ENCODE assay signal across 26 mouse cellular contexts in the genomic region with DNA sequence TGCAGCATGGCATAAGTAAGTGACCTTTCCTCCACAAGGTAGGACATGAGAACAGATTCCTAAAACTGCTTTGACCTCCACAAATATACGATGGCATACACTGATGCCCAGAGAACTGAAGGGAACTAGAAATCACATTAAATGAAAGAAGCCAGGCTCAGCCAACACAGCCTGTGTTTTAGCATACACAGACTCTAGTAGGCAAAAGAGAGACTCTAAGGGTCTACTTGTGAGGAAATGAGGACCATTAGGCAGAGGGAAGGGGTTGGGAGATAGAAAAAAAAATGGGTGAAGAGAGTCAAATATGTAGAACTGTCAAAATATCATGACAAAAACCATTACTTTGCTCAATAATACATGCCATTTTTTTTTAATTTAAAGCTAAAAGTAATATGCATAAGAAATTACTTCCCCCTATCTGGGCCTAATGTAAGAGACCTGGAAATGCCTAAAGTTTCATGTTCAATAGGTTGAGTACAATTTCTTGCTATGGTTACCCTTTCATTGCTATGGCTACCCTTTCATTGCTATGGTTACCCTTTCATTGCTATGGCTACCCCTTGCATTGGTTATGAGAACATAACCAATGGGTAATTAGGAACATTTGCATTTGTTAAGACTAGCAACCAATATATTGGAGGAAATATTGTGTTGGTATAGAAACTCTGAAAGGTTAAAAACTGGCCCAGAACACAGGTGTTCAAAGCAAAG. TPM values are rescaled to one million over a fixed set of nuclear protein-coding genes. Genes with fewer than 3 reads are reported as not detected.
DNase-seq lines count a peak whose midpoint lies in the region; ATAC-seq and TF ChIP-seq lines count a peak whose summit lies in the region.
"Had no signal": no experiment of that assay in that cellular context is flagged by ENCODE, and none has a peak within 500 bp of the region (broad histone marks: within the 10 kb centered on the region; RNA-seq: fewer than 3 reads in every experiment).

No protein-coding gene starts in this region.

- no peaks in the 10 kb centered on the region for H3K27me3 ChIP-seq in hindbrain, embryonic 12.5 days
- H3K27me3 ChIP-seq in hindbrain, embryonic 16.5 days (replicated peaks; ENCODE audit: control insufficient read depth, insufficient read depth, low read length) = no peaks in the 10 kb centered on the region
- H3K27me3 ChIP-seq in neural tube, embryonic 11.5 days (ENCODE audit: control insufficient read depth, insufficient read depth, low read length) = no peaks in the 10 kb centered on the region
- H3K27me3 ChIP-seq in neural tube, embryonic 15.5 days (replicated peaks) = no peaks in the 10 kb centered on the region
- no peaks in the 10 kb centered on the region for H3K27me3 ChIP-seq in forebrain, embryonic 15.5 days
- H3K27me3 ChIP-seq in heart, adult 2 months (ENCODE audit: control insufficient read depth, insufficient read depth, low read length) = no peaks in the 10 kb centered on the region
- H3K27me3 ChIP-seq: embryonic facial prominence, embryonic 12.5 days; heart, embryonic 12.5 days; kidney, embryonic 15.5 days; limb, embryonic 13.5 days; liver, embryonic 12.5 days had no signal

- TF ChIP-seq EP300 in heart, adult 2 months (IDR thresholded peaks at IDR 0.05; ENCODE audit: insufficient read depth, low read depth, low read length) = no peak

- no peak overlapping the region for H3K9ac ChIP-seq in hindbrain, embryonic 12.5 days
- no peak overlapping the region for H3K9ac ChIP-seq in hindbrain, embryonic 16.5 days (ENCODE audit: low read depth, low read length)
- H3K9ac ChIP-seq in neural tube, embryonic 11.5 days (ENCODE audit: low read length) = no peak overlapping the region
- H3K9ac ChIP-seq in neural tube, embryonic 15.5 days (replicated peaks) = no peak overlapping the region
- H3K9ac ChIP-seq in forebrain, embryonic 15.5 days (replicated peaks) = no peak overlapping the region
- H3K9ac ChIP-seq in heart, adult 2 months (ENCODE audit: low read depth, low read length) = no peak overlapping the region
- H3K9ac ChIP-seq: embryonic facial prominence, embryonic 12.5 days; heart, embryonic 12.5 days; kidney, embryonic 15.5 days; limb, embryonic 13.5 days; liver, embryonic 12.5 days had no signal

- DNase-seq in neural tube, embryonic 11.5 days (ENCODE audit: low spot score) = peak; percentile 35
- DNase-seq in gastrocnemius, adult 2 months = no peak
- no peak for DNase-seq in heart, adult 2 months
- DNase-seq: adrenal gland, postnatal 14 days; cerebellum, adult 8-10 months; gastrocnemius, postnatal 10 days; heart, adult 11 months; heart, postnatal 10 days; kidney, postnatal 36 days; lung, adult 18-20 months; lung, postnatal 10 days; retina, postnatal 1 day; right cerebral cortex, postnatal 25 days; spleen, adult 18-20 months had no signal

- ATAC-seq in hindbrain, embryonic 12.5 days (ENCODE audit: low FRiP score) = peak; percentile 54; the same call in 1 of the 2 replicates
- no peak for ATAC-seq in hindbrain, embryonic 16.5 days
- peak; percentile 48 for ATAC-seq in neural tube, embryonic 11.5 days (ENCODE audit: insufficient read depth, low FRiP score, low TSS enrichment)
- no peak for ATAC-seq in neural tube, embryonic 15.5 days (ENCODE audit: low FRiP score)
- 0 out of 2 replicates have a peak, but pooled peaks have one; percentile 46 for ATAC-seq in forebrain, embryonic 15.5 days (replicated peaks)
- ATAC-seq: CD4-positive, CD25-positive, alpha-beta regulatory T cell, adult 4 months; intestine, postnatal 0 days; liver, embryonic 12.5 days had no signal

- peaks cover 10% of the 10 kb centered on the region; the same call in 1 of the 2 replicates for H3K4me1 ChIP-seq in hindbrain, embryonic 12.5 days
- H3K4me1 ChIP-seq in hindbrain, embryonic 16.5 days (ENCODE audit: control insufficient read depth, insufficient read depth, low read depth, low read length) = no peaks in the 10 kb centered on the region; the same call in 1 of the 2 replicates
- H3K4me1 ChIP-seq in neural tube, embryonic 11.5 days (ENCODE audit: control insufficient read depth, insufficient read depth, low read length) = no peaks in the 10 kb centered on the region
- no peaks in the 10 kb centered on the region for H3K4me1 ChIP-seq in neural tube, embryonic 15.5 days
- H3K4me1 ChIP-seq in forebrain, embryonic 15.5 days = peaks cover 6% of the 10 kb centered on the region
- H3K4me1 ChIP-seq in heart, adult 2 months (ENCODE audit: control insufficient read depth, insufficient read depth, low read length) = no peaks in the 10 kb centered on the region
- H3K4me1 ChIP-seq: embryonic facial prominence, embryonic 12.5 days; heart, embryonic 12.5 days; limb, embryonic 13.5 days; liver, embryonic 12.5 days had no signal

- H3K36me3 ChIP-seq in hindbrain, embryonic 12.5 days = peaks cover 45% of the 10 kb centered on the region
- peaks cover 28% of the 10 kb centered on the region for H3K36me3 ChIP-seq in hindbrain, embryonic 16.5 days (ENCODE audit: control insufficient read depth, insufficient read depth, low read length)
- peaks cover 15% of the 10 kb centered on the region for H3K36me3 ChIP-seq in neural tube, embryonic 11.5 days (ENCODE audit: control insufficient read depth, insufficient read depth, low read length)
- peaks cover 35% of the 10 kb centered on the region for H3K36me3 ChIP-seq in neural tube, embryonic 15.5 days
- peaks cover 47% of the 10 kb centered on the region for H3K36me3 ChIP-seq in forebrain, embryonic 15.5 days
- H3K36me3 ChIP-seq in heart, adult 2 months (ENCODE audit: control insufficient read depth, insufficient read depth, low read length) = no peaks in the 10 kb centered on the region

- no peak overlapping the region for H3K4me3 ChIP-seq in hindbrain, embryonic 12.5 days
- H3K4me3 ChIP-seq in hindbrain, embryonic 16.5 days (ENCODE audit: low read length) = no peak overlapping the region
- no peak overlapping the region for H3K4me3 ChIP-seq in neural tube, embryonic 11.5 days (ENCODE audit: low read depth, low read length)
- H3K4me3 ChIP-seq in neural tube, embryonic 15.5 days (replicated peaks) = no peak overlapping the region
- H3K4me3 ChIP-seq in forebrain, embryonic 15.5 days = no peak overlapping the region
- H3K4me3 ChIP-seq in gastrocnemius, adult 2 months = no peak overlapping the region
- H3K4me3 ChIP-seq in heart, adult 2 months = no peak overlapping the region
- H3K4me3 ChIP-seq: embryonic facial prominence, embryonic 12.5 days; heart, embryonic 12.5 days; kidney, embryonic 15.5 days; limb, embryonic 13.5 days; liver, embryonic 12.5 days had no signal

- WGBS in hindbrain, embryonic 12.5 days = 86% methylated on average over 1 of the region's 1 CpGs
- 85% methylated on average over 1 of the region's 1 CpGs for WGBS in hindbrain, embryonic 16.5 days
- WGBS in neural tube, embryonic 11.5 days = 73% methylated on average over 1 of the region's 1 CpGs
- 79% methylated on average over 1 of the region's 1 CpGs for WGBS in neural tube, embryonic 15.5 days
- 35% methylated on average over 1 of the region's 1 CpGs for WGBS in forebrain, embryonic 15.5 days
- 100% methylated on average over 1 of the region's 1 CpGs for WGBS in heart, adult 2 months

- H3K79me2 ChIP-seq in heart, adult 2 months (replicated peaks; ENCODE audit: control insufficient read depth, insufficient read depth, low read length) = no peaks in the 10 kb centered on the region

- no peaks in the 10 kb centered on the region for H3K9me3 ChIP-seq in hindbrain, embryonic 12.5 days (replicated peaks)
- H3K9me3 ChIP-seq in hindbrain, embryonic 16.5 days (ENCODE audit: control insufficient read depth, low read length) = no peaks in the 10 kb centered on the region
- no peaks in the 10 kb centered on the region for H3K9me3 ChIP-seq in neural tube, embryonic 11.5 days (ENCODE audit: control insufficient read depth, low read length)
- H3K9me3 ChIP-seq in neural tube, embryonic 15.5 days (replicated peaks) = no peaks in the 10 kb centered on the region
- no peaks in the 10 kb centered on the region for H3K9me3 ChIP-seq in forebrain, embryonic 15.5 days
- H3K9me3 ChIP-seq: embryonic facial prominence, embryonic 12.5 days; heart, embryonic 12.5 days; kidney, embryonic 15.5 days; limb, embryonic 13.5 days; liver, embryonic 12.5 days had no signal

- no peak overlapping the region for H3K4me2 ChIP-seq in hindbrain, embryonic 12.5 days (replicated peaks)
- no peak overlapping the region for H3K4me2 ChIP-seq in hindbrain, embryonic 16.5 days (ENCODE audit: low read length)
- H3K4me2 ChIP-seq in neural tube, embryonic 11.5 days (ENCODE audit: low read depth) = no peak overlapping the region
- H3K4me2 ChIP-seq in neural tube, embryonic 15.5 days = no peak overlapping the region
- H3K4me2 ChIP-seq in forebrain, embryonic 15.5 days (replicated peaks) = no peak overlapping the region
- H3K4me2 ChIP-seq: embryonic facial prominence, embryonic 12.5 days; heart, embryonic 12.5 days; kidney, embryonic 15.5 days; limb, embryonic 13.5 days; liver, embryonic 12.5 days had no signal

- intact Hi-C loops in gastrocnemius, adult 2 months (cut with DNase I) = no loop called here
- intact Hi-C loops in heart, adult 2 months (cut with DNase I) = no loop called here

- TF ChIP-seq POLR2A in heart, adult 2 months (IDR thresholded peaks at IDR 0.05; ENCODE audit: insufficient read depth, low read depth, low read length) = no peak

- no peak overlapping the region for H3K27ac ChIP-seq in hindbrain, embryonic 12.5 days
- no peak overlapping the region for H3K27ac ChIP-seq in hindbrain, embryonic 16.5 days (ENCODE audit: low read depth, low read length)
- no peak overlapping the region for H3K27ac ChIP-seq in neural tube, embryonic 11.5 days (ENCODE audit: low read depth, low read length)
- no peak overlapping the region for H3K27ac ChIP-seq in neural tube, embryonic 15.5 days (replicated peaks)
- no peak overlapping the region; the same call in none of the 2 replicates for H3K27ac ChIP-seq in forebrain, embryonic 15.5 days (replicated peaks)
- H3K27ac ChIP-seq in gastrocnemius, adult 2 months = no peak overlapping the region
- no peak overlapping the region for H3K27ac ChIP-seq in heart, adult 2 months
- H3K27ac ChIP-seq: embryonic facial prominence, embryonic 12.5 days; kidney, embryonic 15.5 days; limb, embryonic 13.5 days; liver, embryonic 12.5 days had no signal

- no peak for TF ChIP-seq CTCF in gastrocnemius, adult 2 months (IDR thresholded peaks at IDR 0.05)
- no peak for TF ChIP-seq CTCF in heart, adult 2 months (IDR thresholded peaks at IDR 0.05)

RNA-seq across cellular contexts. Expression of a gene that starts 6.5 kb away (rescaled TPM):
- 42.9 and 46.4 TPM in 2 replicates for polyA plus RNA-seq in hindbrain, embryonic 12.5 days (2016; fragmentation: Nextera tagmentation; extraction: Ambion mirVana)
- 45.5 and 48.7 TPM in 2 replicates for polyA plus RNA-seq in hindbrain, embryonic 16.5 days (2015; fragmentation: Nextera tagmentation; extraction: Ambion mirVana)
- 31.1 and 33.3 TPM in 2 replicates for polyA plus RNA-seq in neural tube, embryonic 11.5 days (2014; fragmentation: Nextera tagmentation; extraction: Ambion mirVana)
- polyA plus RNA-seq in neural tube, embryonic 15.5 days (2015; fragmentation: Nextera tagmentation; extraction: Ambion mirVana) = 42.8 and 49.6 TPM in 2 replicates
- polyA plus RNA-seq in forebrain, embryonic 15.5 days (2015; fragmentation: Nextera tagmentation; extraction: Ambion mirVana) = 40.9 TPM in 2 replicates
- total RNA-seq in gastrocnemius, adult 2 months (2021) = under 1 TPM; 0.26 to 0.28 TPM
- total RNA-seq in heart, adult 2 months (2021) = under 1 TPM; 0.18 to 0.23 TPM
- 0.06 and 0.32 TPM in 2 replicates for polyA plus RNA-seq in heart, adult 2 months (2012; rRNA removed)
- total RNA-seq: monocyte, adult 5-6 weeks had no signal

RNA-seq across cellular contexts. Expression of a gene that starts 13.8 kb away (rescaled TPM):
- 18.4 and 18.7 TPM in 2 replicates for polyA plus RNA-seq in hindbrain, embryonic 12.5 days (2016; fragmentation: Nextera tagmentation; extraction: Ambion mirVana)
- polyA plus RNA-seq in hindbrain, embryonic 16.5 days (2015; fragmentation: Nextera tagmentation; extraction: Ambion mirVana) = 13.2 and 17.8 TPM in 2 replicates
- polyA plus RNA-seq in neural tube, embryonic 11.5 days (2014; fragmentation: Nextera tagmentation; extraction: Ambion mirVana) = 17.6 and 21.1 TPM in 2 replicates
- 16.4 and 18.0 TPM in 2 replicates for polyA plus RNA-seq in neural tube, embryonic 15.5 days (2015; fragmentation: Nextera tagmentation; extraction: Ambion mirVana)
- 22.8 and 23.6 TPM in 2 replicates for polyA plus RNA-seq in forebrain, embryonic 15.5 days (2015; fragmentation: Nextera tagmentation; extraction: Ambion mirVana)
- total RNA-seq in gastrocnemius, adult 2 months (2021) = 1 to 10 TPM; 5.6 to 7.4 TPM
- total RNA-seq in heart, adult 2 months (2021) = 10 to 100 TPM in 1 of 2 experiments, 1 to 10 TPM in 1; 9.0 to 10.6 TPM
- 2.4 and 7.7 TPM in 2 replicates for polyA plus RNA-seq in heart, adult 2 months (2012; rRNA removed)

RNA-seq across cellular contexts. Expression of a gene that starts 28.1 kb away (rescaled TPM):
- 47.6 and 49.9 TPM in 2 replicates for polyA plus RNA-seq in hindbrain, embryonic 12.5 days (2016; fragmentation: Nextera tagmentation; extraction: Ambion mirVana)
- polyA plus RNA-seq in hindbrain, embryonic 16.5 days (2015; fragmentation: Nextera tagmentation; extraction: Ambion mirVana) = 35.9 and 41.2 TPM in 2 replicates
- polyA plus RNA-seq in neural tube, embryonic 11.5 days (2014; fragmentation: Nextera tagmentation; extraction: Ambion mirVana) = 36.9 and 41.3 TPM in 2 replicates
- 35.2 and 37.6 TPM in 2 replicates for polyA plus RNA-seq in neural tube, embryonic 15.5 days (2015; fragmentation: Nextera tagmentation; extraction: Ambion mirVana)
- 43.1 and 44.7 TPM in 2 replicates for polyA plus RNA-seq in forebrain, embryonic 15.5 days (2015; fragmentation: Nextera tagmentation; extraction: Ambion mirVana)
- total RNA-seq in gastrocnemius, adult 2 months (2021) = 10 to 100 TPM; 25.0 to 25.9 TPM
- total RNA-seq in heart, adult 2 months (2021) = 10 to 100 TPM; 25.7 to 27.3 TPM
- polyA plus RNA-seq in heart, adult 2 months (2012; rRNA removed) = 8.6 and 17.5 TPM in 2 replicates

Comparison
In these comparisons a context has a peak if more than half of its experiments do, and no peak if none do; other contexts are left out.
1. ATAC-seq: peak in hindbrain, embryonic 12.5 days (single experiment), neural tube, embryonic 11.5 days (single experiment) and forebrain, embryonic 15.5 days (single experiment); none in hindbrain, embryonic 16.5 days (single experiment) and neural tube, embryonic 15.5 days (single experiment).
2. RNA of a gene that starts 6.5 kb away (polyA plus RNA-seq): 42.8 to 49.6 TPM in neural tube, embryonic 15.5 days, 42.9 to 46.4 TPM in hindbrain, embryonic 12.5 days, 45.5 to 48.7 TPM in hindbrain, embryonic 16.5 days, 40.9 TPM in forebrain, embryonic 15.5 days and 31.1 to 33.3 TPM in neural tube, embryonic 11.5 days; 0.06 to 0.32 TPM in heart, adult 2 months; every median in the first group is over 10 times any median in the second.